Mouse (Mus musculus) intestine, embryonic 15.5 days (tissue): ENCODE data around the gene Ankrd60. TPM values are rescaled to one million over a fixed set of nuclear protein-coding genes. Genes with fewer than 3 reads are reported as not detected.
A peak's percentile ranks its signal among the peaks of the same experiment; 100 is the strongest.

Experiments used
- ATAC-seq: fragments of 200-750 bp; cut with Nextera tagmentation; 2 replicates; pipeline ENCODE4 v1.8.0; 2017; ENCODE audit warnings: moderate TSS enrichment, moderate library complexity
- H3K27ac ChIP-seq: fragments of 300-500 bp; sonication (generic); 2 replicates; pipeline ENCODE4 v1.5.1; 2015; ENCODE audit warnings: mild to moderate bottlenecking, inconsistent platforms
- H3K27me3 ChIP-seq: fragments of 300-500 bp; sonication (generic); replicated peaks from 2 replicates; pipeline ENCODE4 v1.6.1; 2015; ENCODE audit warnings: inconsistent platforms
- H3K36me3 ChIP-seq: fragments of 300-500 bp; sonication (generic); 2 replicates; pipeline ENCODE4 v1.6.1; 2015; ENCODE audit warnings: inconsistent platforms
- H3K4me1 ChIP-seq: fragments of 300-500 bp; sonication (generic); replicated peaks from 2 replicates; pipeline ENCODE4 v1.6.1; 2015; ENCODE audit warnings: inconsistent platforms
- H3K4me2 ChIP-seq: fragments of 300-500 bp; sonication (generic); replicated peaks from 2 replicates; pipeline ENCODE4 v1.6.1; 2015; ENCODE audit warnings: mild to moderate bottlenecking, inconsistent platforms
- H3K4me3 ChIP-seq: fragments of 300-500 bp; sonication (generic); replicated peaks from 2 replicates; pipeline ENCODE4 v1.5.1; 2015; ENCODE audit warnings: inconsistent platforms
- H3K9ac ChIP-seq: fragments of 300-500 bp; sonication (generic); 2 replicates; pipeline ENCODE4 v1.6.1; 2015; ENCODE audit warnings: inconsistent platforms
- H3K9me3 ChIP-seq: fragments of 300-500 bp; sonication (generic); 2 replicates; pipeline ENCODE4 v1.6.1; 2016; ENCODE audit warnings: inconsistent platforms
- WGBS: fragments of 180-500 bp; shearing (Covaris S2); methylation state at CpG from one replicate; pipeline ENCODE4 v1.1.7; 2015; 5-methylcytosine and 5-hydroxymethylcytosine counted together
- polyA plus RNA-seq: library from polyadenylated mRNA; unstranded; fragments of >200 nt; fragmentation: Nextera tagmentation; extraction: Ambion mirVana; gene quantifications from 2 replicates; pipeline ENCODE4 v1.2.1, GENCODE M21; 2015

Gene Ankrd60
- polyA plus RNA-seq, 1 experiment from 2014 or later = not detected

- no peak for ATAC-seq
- H3K9me3 ChIP-seq = no peaks in the 10 kb centered on the region
- 71% methylated on average over 12 of the region's 12 CpGs for WGBS
- 0 out of 2 replicates have a peak, but pooled peaks cover 3% of the 10 kb centered on the region for H3K27me3 ChIP-seq
- H3K4me3 ChIP-seq = no peak overlapping the region
- no peak overlapping the region for H3K27ac ChIP-seq
- H3K9ac ChIP-seq = no peak overlapping the region
- H3K4me2 ChIP-seq = no peak overlapping the region
- 0 out of 2 replicates have a peak, but pooled peaks cover 3% of the 10 kb centered on the region for H3K36me3 ChIP-seq
- H3K4me1 ChIP-seq = peaks cover 10% of the 10 kb centered on the region
Measured at GRCm38 (mm10) chr2:173605713-173606414, 27.7 kb upstream of the Ankrd60 start.

DNA sequence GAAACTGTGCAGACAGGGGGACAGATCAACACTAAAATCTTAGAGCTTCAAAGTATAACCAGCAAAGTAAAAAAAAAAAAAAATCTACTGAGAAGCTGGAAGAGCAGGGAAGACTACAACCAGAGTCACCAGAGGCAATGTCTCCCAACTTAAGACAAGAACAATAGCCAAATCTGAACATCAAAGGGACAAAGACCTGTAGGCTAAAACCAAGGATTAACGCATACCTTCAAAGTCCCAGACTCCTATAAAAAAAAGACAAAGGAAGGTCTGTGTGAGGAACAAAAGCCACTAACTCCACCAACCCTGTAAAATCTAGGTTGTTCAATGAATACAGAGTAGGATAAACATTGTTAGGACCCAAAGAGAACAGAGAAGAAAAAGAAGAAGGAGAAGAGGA lies 23.7 kb upstream of the Ankrd60 start:
- H3K27me3 ChIP-seq = no peaks in the 10 kb centered on the region
- H3K9ac ChIP-seq = no peak overlapping the region
- 100% methylated on average over 1 of the region's 1 CpGs for WGBS
- no peaks in the 10 kb centered on the region for H3K4me1 ChIP-seq
- H3K36me3 ChIP-seq = no peaks in the 10 kb centered on the region
- ATAC-seq = no peak
- H3K27ac ChIP-seq = no peak overlapping the region
- no peak overlapping the region for H3K4me2 ChIP-seq
- H3K4me3 ChIP-seq = no peak overlapping the region
- H3K9me3 ChIP-seq = no peaks in the 10 kb centered on the region

DNA sequence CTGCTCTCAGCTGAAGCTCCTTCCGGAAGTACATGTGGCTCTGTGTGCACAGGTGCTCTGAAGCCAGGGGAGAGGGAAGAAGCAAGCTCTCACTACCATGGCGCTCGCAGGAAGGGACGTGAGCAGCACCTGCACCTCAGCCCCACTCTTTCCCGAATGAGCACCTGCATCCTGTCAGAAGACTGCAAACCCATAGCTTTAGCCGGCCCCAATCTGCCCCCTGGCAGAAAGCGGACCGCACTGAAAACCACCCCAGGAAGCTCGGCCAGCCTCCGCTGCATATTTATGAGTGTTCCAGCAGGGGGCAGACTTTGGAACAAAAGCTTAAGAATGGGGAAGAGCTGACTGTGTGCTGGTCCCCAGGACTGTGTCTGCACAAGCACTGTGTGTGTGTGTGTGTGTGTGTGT lies 17.2 kb upstream of the Ankrd60 start:
- ATAC-seq = peak; percentile 9; the same call in 1 of the 2 replicates

DNA sequence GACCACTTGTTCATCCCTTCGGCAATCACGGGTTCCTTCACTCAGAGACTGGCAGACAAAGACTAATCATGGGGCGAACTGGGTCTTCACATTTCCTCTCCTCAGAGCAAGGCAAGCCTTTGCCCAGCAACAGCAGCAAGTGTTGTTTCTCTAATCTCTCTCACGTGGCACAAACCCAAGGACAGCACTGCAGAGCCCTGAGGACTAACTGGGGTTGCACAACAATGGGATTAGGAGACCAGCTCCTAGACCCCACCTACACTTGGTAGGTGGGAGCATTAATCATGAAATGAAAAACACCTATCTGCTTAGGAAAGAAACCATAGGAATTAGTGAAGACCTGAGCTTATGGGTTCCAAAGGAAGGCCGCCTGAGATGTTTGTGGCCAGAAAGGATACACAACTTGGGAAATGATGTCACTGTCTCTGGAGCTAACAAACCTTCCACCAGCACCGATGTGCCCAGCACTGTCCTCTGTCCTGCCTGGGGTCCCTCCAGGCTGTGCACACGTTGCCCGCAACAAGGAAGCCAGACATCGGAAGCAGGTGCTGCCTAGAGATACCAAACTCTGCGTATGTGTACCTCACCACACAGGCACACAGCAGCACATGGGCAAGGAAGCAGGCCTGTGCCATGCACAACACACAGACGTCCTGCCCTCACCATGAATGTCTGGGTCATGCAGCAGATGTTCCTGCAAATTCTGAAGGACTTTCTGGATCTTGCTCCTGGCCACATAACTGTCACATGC lies 16.3 kb upstream of the Ankrd60 start:
- no peak overlapping the region for H3K27ac ChIP-seq
- 71% methylated on average over 11 of the region's 11 CpGs for WGBS
- no peak overlapping the region for H3K4me3 ChIP-seq
- no peaks in the 10 kb centered on the region for H3K27me3 ChIP-seq
- H3K36me3 ChIP-seq = 0 out of 2 replicates have a peak, but pooled peaks cover under 1% of the 10 kb centered on the region
- no peak overlapping the region for H3K4me2 ChIP-seq
- no peaks in the 10 kb centered on the region for H3K4me1 ChIP-seq
- ATAC-seq = peak; percentile 60
- no peaks in the 10 kb centered on the region for H3K9me3 ChIP-seq
- H3K9ac ChIP-seq = no peak overlapping the region

More for the DNA sequence above, 17.2 kb upstream of the Ankrd60 start:
- Histone ChIP-seq H3K9ac (no peak overlapping the region), H3K27ac (no peak overlapping the region), H3K27me3 (no peaks in the 10 kb centered on the region), H3K9me3 (no peaks in the 10 kb centered on the region), H3K36me3 (no peaks in the 10 kb centered on the region), H3K4me1 (no peaks in the 10 kb centered on the region), H3K4me3 (no peak overlapping the region), H3K4me2 (no peak overlapping the region)
- WGBS = 67% methylated on average over 10 of the region's 10 CpGs

GRCm38 (mm10) chr2:173593841-173594240 lies 15.7 kb upstream of the Ankrd60 start:
- peak; percentile 34; the same call in 1 of the 2 replicates for ATAC-seq

GRCm38 (mm10) chr2:173592781-173593180 lies 14.6 kb upstream of the Ankrd60 start:
- no peak overlapping the region for H3K4me2 ChIP-seq
- no peak for ATAC-seq
- 72% methylated on average over 9 of the region's 9 CpGs for WGBS
- H3K27me3 ChIP-seq = no peaks in the 10 kb centered on the region
- H3K27ac ChIP-seq = no peak overlapping the region
- no peaks in the 10 kb centered on the region for H3K4me1 ChIP-seq
- no peak overlapping the region for H3K9ac ChIP-seq
- no peaks in the 10 kb centered on the region for H3K9me3 ChIP-seq
- H3K36me3 ChIP-seq = 0 out of 2 replicates have a peak, but pooled peaks cover 2% of the 10 kb centered on the region
- H3K4me3 ChIP-seq = no peak overlapping the region

More at GRCm38 (mm10) chr2:173593841-173594240, 15.7 kb upstream of the Ankrd60 start:
- no peak overlapping the region for H3K9ac ChIP-seq
- H3K27me3 ChIP-seq = no peaks in the 10 kb centered on the region
- H3K4me3 ChIP-seq = no peak overlapping the region
- no peak overlapping the region for H3K27ac ChIP-seq
- WGBS = 64% methylated on average over 4 of the region's 4 CpGs
- no peaks in the 10 kb centered on the region for H3K9me3 ChIP-seq
- H3K4me1 ChIP-seq = no peaks in the 10 kb centered on the region
- H3K36me3 ChIP-seq = 0 out of 2 replicates have a peak, but pooled peaks cover 2% of the 10 kb centered on the region
- H3K4me2 ChIP-seq = no peak overlapping the region

DNA sequence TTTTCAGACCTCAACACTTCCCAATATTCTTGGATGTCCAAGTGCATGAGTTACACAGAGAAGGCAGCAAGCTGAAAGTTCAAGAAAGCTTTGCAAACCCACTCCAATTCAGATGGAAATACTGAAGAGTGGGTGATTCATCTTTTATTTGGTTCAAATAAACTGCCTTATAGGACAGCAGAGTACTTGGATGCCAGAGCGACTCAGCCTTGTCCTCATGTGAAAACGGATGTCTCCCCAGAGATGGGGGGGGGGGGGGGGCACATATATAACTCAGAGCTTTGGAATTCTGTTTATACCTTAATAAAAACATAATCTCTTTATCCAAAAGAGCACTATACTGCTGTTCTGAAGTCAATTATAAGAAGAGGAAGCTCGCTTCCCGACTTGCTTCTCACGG lies 9.2 kb upstream of the Ankrd60 start:
- Histone ChIP-seq H3K36me3 (0 out of 2 replicates have a peak, but pooled peaks cover 2% of the 10 kb centered on the region), H3K9ac (no peak overlapping the region), H3K4me1 (peaks cover 12% of the 10 kb centered on the region), H3K27me3 (peaks cover 14% of the 10 kb centered on the region), H3K4me2 (no peak overlapping the region), H3K9me3 (no peaks in the 10 kb centered on the region), H3K27ac (no peak overlapping the region), H3K4me3 (no peak overlapping the region)
- no peak for ATAC-seq
- 67% methylated on average over 5 of the region's 5 CpGs for WGBS

DNA sequence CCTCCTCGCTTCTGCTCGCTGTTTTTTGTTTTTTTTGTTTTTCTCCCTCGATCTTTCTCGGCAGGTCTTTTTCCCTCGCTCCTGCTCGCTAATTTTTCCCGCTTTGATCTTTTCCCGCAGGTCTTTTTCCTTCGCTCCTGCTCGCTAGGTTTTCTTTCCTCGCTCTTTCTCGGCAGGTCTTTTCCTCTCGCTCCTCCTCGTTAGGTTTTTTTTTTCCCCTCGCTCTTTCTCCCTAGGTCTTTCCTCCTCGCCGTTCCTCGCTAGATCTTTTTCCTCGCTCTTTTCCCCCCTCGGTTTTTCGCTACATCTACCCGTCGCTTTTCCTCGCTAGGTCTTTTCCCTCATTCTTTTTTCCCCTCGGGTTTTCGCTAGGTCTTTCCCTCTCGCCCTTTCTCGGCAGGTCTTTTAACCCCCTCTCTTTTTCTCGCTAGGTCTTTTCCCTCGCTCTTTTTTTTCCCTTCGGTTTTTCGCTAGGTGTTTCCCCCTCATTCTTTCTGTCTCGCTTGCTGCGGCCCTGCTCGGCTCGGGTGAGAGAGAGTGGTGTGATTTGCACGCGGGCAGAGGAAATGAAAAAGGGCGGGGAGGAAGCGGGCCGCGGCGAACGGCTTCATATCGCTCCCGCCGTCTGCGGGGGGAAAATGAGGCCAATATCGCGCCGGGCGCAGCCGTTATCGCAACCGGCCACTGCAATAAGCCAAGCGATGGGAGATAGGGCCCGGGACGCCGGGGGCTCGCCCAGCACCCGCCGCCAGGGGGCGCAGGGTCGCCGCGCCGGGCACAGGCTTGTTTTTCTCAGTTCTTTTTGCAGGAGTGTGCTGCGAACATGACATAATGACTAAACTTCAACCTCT lies 8.2 kb upstream of the Ankrd60 start:
- peak overlapping the region; percentile 92 for H3K4me2 ChIP-seq
- 0 out of 2 replicates have a peak, but pooled peaks cover 2% of the 10 kb centered on the region for H3K36me3 ChIP-seq
- no peaks in the 10 kb centered on the region for H3K9me3 ChIP-seq
- H3K27me3 ChIP-seq = peaks cover 16% of the 10 kb centered on the region
- H3K27ac ChIP-seq = no peak overlapping the region
- 2% methylated on average over 68 of the region's 68 CpGs for WGBS
- H3K4me1 ChIP-seq = peaks cover 12% of the 10 kb centered on the region
- ATAC-seq = peak; percentile 84
- peak overlapping the region; percentile 40 for H3K4me3 ChIP-seq
- peak overlapping the region; percentile 41 for H3K9ac ChIP-seq

- peak overlapping the region; percentile 41 for H3K9ac ChIP-seq
- ATAC-seq = peak; percentile 64; the same call in 1 of the 2 replicates
- 1% methylated on average over 54 of the region's 54 CpGs for WGBS
Measured at GRCm38 (mm10) chr2:173585387-173586117, 7.4 kb upstream of the Ankrd60 start.

DNA sequence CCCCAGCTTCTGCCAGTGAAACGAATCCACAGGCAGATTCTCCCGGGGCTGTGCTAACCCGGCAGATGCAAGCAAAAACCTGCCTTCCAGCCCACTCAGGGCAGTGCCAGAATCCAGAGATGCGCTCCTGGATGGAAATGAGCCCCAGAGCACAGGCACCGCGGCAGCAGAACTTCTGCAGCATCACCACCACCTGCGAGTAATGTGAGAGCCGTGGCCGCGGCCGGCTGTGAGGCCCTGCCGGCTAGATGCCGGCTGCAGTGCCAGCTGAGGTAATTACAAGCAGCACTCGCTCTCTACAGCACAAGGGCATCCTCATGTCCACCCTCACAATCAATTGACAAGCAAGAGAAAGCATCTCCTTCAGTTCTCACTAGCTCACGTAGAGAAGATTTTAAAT lies 6.2 kb upstream of the Ankrd60 start:
- Histone ChIP-seq H3K9me3 (no peaks in the 10 kb centered on the region), H3K9ac (no peak overlapping the region), H3K4me2 (no peak overlapping the region), H3K4me3 (no peak overlapping the region), H3K36me3 (0 out of 2 replicates have a peak, but pooled peaks cover under 1% of the 10 kb centered on the region), H3K27me3 (peaks cover 16% of the 10 kb centered on the region), H3K27ac (no peak overlapping the region), H3K4me1 (peaks cover 12% of the 10 kb centered on the region)
- WGBS = 59% methylated on average over 15 of the region's 15 CpGs
- ATAC-seq = no peak

More at GRCm38 (mm10) chr2:173585387-173586117, 7.4 kb upstream of the Ankrd60 start:
- Histone ChIP-seq H3K4me3 (peak overlapping the region; percentile 40), H3K27ac (no peak overlapping the region), H3K4me2 (peak overlapping the region; percentile 92), H3K36me3 (0 out of 2 replicates have a peak, but pooled peaks cover 2% of the 10 kb centered on the region), H3K27me3 (peaks cover 16% of the 10 kb centered on the region), H3K9me3 (no peaks in the 10 kb centered on the region), H3K4me1 (peaks cover 12% of the 10 kb centered on the region)

DNA sequence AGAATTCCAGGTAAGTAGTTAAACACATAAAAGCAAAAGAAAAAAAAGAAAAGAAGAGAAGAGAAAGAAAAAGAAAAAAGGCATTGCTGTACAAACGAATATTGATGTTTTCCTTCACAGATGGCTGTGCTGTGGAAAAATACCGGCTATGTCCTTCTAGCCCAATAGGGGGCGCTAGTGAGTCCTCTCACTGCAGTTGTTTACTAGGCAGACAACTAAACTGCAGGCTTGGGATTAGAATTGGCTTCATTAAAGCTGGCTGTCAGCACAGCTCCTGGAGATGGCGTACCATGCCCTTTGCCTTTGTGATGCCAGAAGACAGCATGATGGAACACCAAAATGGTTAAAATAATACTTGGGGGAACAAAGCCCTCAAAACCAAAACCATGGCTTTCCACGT lies 5.3 kb upstream of the Ankrd60 start:
- Histone ChIP-seq H3K4me1 (peaks cover 14% of the 10 kb centered on the region), H3K9me3 (no peaks in the 10 kb centered on the region), H3K4me2 (no peak overlapping the region), H3K36me3 (no peaks in the 10 kb centered on the region), H3K27me3 (peaks cover 16% of the 10 kb centered on the region), H3K27ac (no peak overlapping the region), H3K9ac (no peak overlapping the region), H3K4me3 (no peak overlapping the region)
- ATAC-seq = no peak
- WGBS = 49% methylated on average over 5 of the region's 5 CpGs
